ENCODE assay signal across 36 mouse cellular contexts in genomic region chr8:121991611-121992010, GRCm38 (mm10). TPM values are rescaled to one million over a fixed set of nuclear protein-coding genes. Genes with fewer than 3 reads are reported as not detected.
DNase-seq lines count a peak whose midpoint lies in the region; ATAC-seq and TF ChIP-seq lines count a peak whose summit lies in the region.
"Had no signal": no experiment of that assay in that cellular context is flagged by ENCODE, and none has a peak within 500 bp of the region (broad histone marks: within the 10 kb centered on the region; RNA-seq: fewer than 3 reads in every experiment).

No protein-coding gene starts in this region.

- no peaks in the 10 kb centered on the region for H3K27me3 ChIP-seq in limb, embryonic 15.5 days
- no peaks in the 10 kb centered on the region for H3K27me3 ChIP-seq in limb, embryonic 10.5 days (ENCODE audit: low read depth, poor library complexity, severe bottlenecking)
- H3K27me3 ChIP-seq in myocyte (ENCODE audit: control insufficient read depth, insufficient read depth, insufficient read length), result no peaks in the 10 kb centered on the region
- H3K27me3 ChIP-seq in forebrain, embryonic 16.5 days (replicated peaks; ENCODE audit: control insufficient read depth, insufficient read depth, low read length), result no peaks in the 10 kb centered on the region
- H3K27me3 ChIP-seq: CH12.LX; intestine, embryonic 15.5 days; limb, embryonic 13.5 days; liver, embryonic 12.5 days; midbrain, embryonic 15.5 days had no signal

- peak; percentile 34 for DNase-seq in adrenal gland, adult 2 months
- DNase-seq in adrenal gland, postnatal 25 days, result no peak
- DNase-seq in limb, embryonic 10.5 days (ENCODE audit: low spot score), result no peak
- DNase-seq in heart, postnatal 4 days, result no peak
- DNase-seq: cerebellum, adult 18-20 months; cerebellum, postnatal 10 days; forebrain, postnatal 0 days; heart, postnatal 14 days; kidney, adult 2 months; kidney, postnatal 36 days; lung, adult 2 months had no signal

- H3K4me3 ChIP-seq in limb, embryonic 15.5 days, result no peak overlapping the region
- no peak overlapping the region for H3K4me3 ChIP-seq in limb, embryonic 10.5 days
- H3K4me3 ChIP-seq in myocyte, result no peak overlapping the region
- H3K4me3 ChIP-seq in forebrain, embryonic 16.5 days (replicated peaks; ENCODE audit: low read length), result no peak overlapping the region
- H3K4me3 ChIP-seq: forebrain, embryonic 10.5 days; intestine, embryonic 15.5 days; layer of hippocampus, adult 2 months; left cerebral cortex, adult 2 months; limb, embryonic 13.5 days; liver, embryonic 12.5 days; midbrain, embryonic 10.5 days; midbrain, embryonic 15.5 days had no signal

- no peaks in the 10 kb centered on the region for H3K79me2 ChIP-seq in myocyte (ENCODE audit: control insufficient read depth, insufficient read depth)

- H3K4me1 ChIP-seq in limb, embryonic 15.5 days, result 0 out of 2 replicates have a peak, but pooled peaks cover 5% of the 10 kb centered on the region
- no peaks in the 10 kb centered on the region for H3K4me1 ChIP-seq in limb, embryonic 10.5 days
- peaks cover 10% of the 10 kb centered on the region for H3K4me1 ChIP-seq in forebrain, embryonic 16.5 days (replicated peaks; ENCODE audit: control insufficient read depth, insufficient read depth, low read length)
- H3K4me1 ChIP-seq: forebrain, embryonic 10.5 days; intestine, embryonic 15.5 days; limb, embryonic 13.5 days; midbrain, embryonic 10.5 days; midbrain, embryonic 15.5 days had no signal

- no peak overlapping the region for H3ac ChIP-seq in myocyte (ENCODE audit: control insufficient read depth, insufficient read length)

- peaks cover 79% of the 10 kb centered on the region for H3K36me3 ChIP-seq in limb, embryonic 15.5 days
- H3K36me3 ChIP-seq in limb, embryonic 10.5 days, result peaks cover 95% of the 10 kb centered on the region
- H3K36me3 ChIP-seq in myocyte (ENCODE audit: control insufficient read depth, insufficient read depth), result peaks cover 6% of the 10 kb centered on the region
- peaks cover 6% of the 10 kb centered on the region for H3K36me3 ChIP-seq in forebrain, embryonic 16.5 days (ENCODE audit: control insufficient read depth, insufficient read depth)

- ATAC-seq in limb, embryonic 15.5 days (ENCODE audit: insufficient number of reproducible peaks, low FRiP score, low TSS enrichment, low read depth), result no peak
- ATAC-seq in common myeloid progenitor, adult 5-6 weeks (replicated peaks; ENCODE audit: low read depth, poor library complexity, severe bottlenecking), result 0 out of 2 replicates have a peak, but pooled peaks have one; percentile 15
- no peak for ATAC-seq in forebrain, embryonic 16.5 days
- ATAC-seq: forebrain, postnatal 0 days; hindbrain, embryonic 16.5 days; intestine, embryonic 15.5 days; liver, embryonic 12.5 days; midbrain, embryonic 15.5 days had no signal

- no peaks in the 10 kb centered on the region for H3K9me3 ChIP-seq in limb, embryonic 15.5 days
- H3K9me3 ChIP-seq in limb, embryonic 10.5 days (replicated peaks), result no peaks in the 10 kb centered on the region
- H3K9me3 ChIP-seq in forebrain, embryonic 16.5 days (ENCODE audit: control insufficient read depth, low read length), result no peaks in the 10 kb centered on the region
- H3K9me3 ChIP-seq: forebrain, embryonic 10.5 days; intestine, embryonic 15.5 days; limb, embryonic 13.5 days; liver, embryonic 12.5 days; midbrain, embryonic 10.5 days; midbrain, embryonic 15.5 days had no signal

- peak; percentile 31 for TF ChIP-seq POLR2A in myocyte (IDR thresholded peaks at IDR 0.05; ENCODE audit: insufficient read length, low read depth)

- 79% methylated on average over 7 of the region's 7 CpGs for WGBS in limb, embryonic 15.5 days
- 92% methylated on average over 7 of the region's 7 CpGs for WGBS in limb, embryonic 10.5 days
- 87% methylated on average over 7 of the region's 7 CpGs for WGBS in forebrain, embryonic 16.5 days

- no peak overlapping the region for H3K9ac ChIP-seq in limb, embryonic 15.5 days
- H3K9ac ChIP-seq in forebrain, embryonic 16.5 days (replicated peaks; ENCODE audit: low read depth, low read length), result no peak overlapping the region
- H3K9ac ChIP-seq: forebrain, postnatal 0 days; intestine, embryonic 15.5 days; limb, embryonic 13.5 days; liver, embryonic 12.5 days; midbrain, embryonic 15.5 days had no signal

- no peak overlapping the region for H3K4me2 ChIP-seq in limb, embryonic 15.5 days
- peak overlapping the region; percentile 58 for H3K4me2 ChIP-seq in myocyte (ENCODE audit: low read depth)
- no peak overlapping the region for H3K4me2 ChIP-seq in forebrain, embryonic 16.5 days (ENCODE audit: low read length)
- H3K4me2 ChIP-seq: intestine, embryonic 15.5 days; limb, embryonic 13.5 days; liver, embryonic 12.5 days; midbrain, embryonic 15.5 days had no signal

- H3K27ac ChIP-seq in limb, embryonic 15.5 days, result 0 out of 2 replicates have a peak overlapping the region, but pooled peaks have one; percentile 17
- no peak overlapping the region for H3K27ac ChIP-seq in limb, embryonic 10.5 days
- no peak overlapping the region for H3K27ac ChIP-seq in forebrain, embryonic 16.5 days (ENCODE audit: low read length)
- H3K27ac ChIP-seq: forebrain, embryonic 10.5 days; intestine, embryonic 15.5 days; layer of hippocampus, adult 2 months; left cerebral cortex, adult 2 months; limb, embryonic 13.5 days; liver, embryonic 12.5 days; midbrain, embryonic 10.5 days; midbrain, embryonic 15.5 days had no signal

TF ChIP-seq in myocyte, 11 proteins besides CTCF, POLR2A, EP300 and RAD21:
- no peak for TF ChIP-seq MAX (IDR thresholded peaks at IDR 0.05; ENCODE audit: low read depth)
- peak; percentile 90 for TF ChIP-seq TCF12 (IDR thresholded peaks at IDR 0.05; ENCODE audit: insufficient read depth, poor library complexity, severe bottlenecking)
- TF ChIP-seq E2F4 (IDR thresholded peaks at IDR 0.05; ENCODE audit: insufficient read depth), result no peak
- peak; percentile 98 for TF ChIP-seq TCF3 (IDR thresholded peaks at IDR 0.05; ENCODE audit: insufficient read length, low read depth)
- TF ChIP-seq MYOG (IDR thresholded peaks at IDR 0.05; ENCODE audit: control insufficient read depth in 1 of 3, insufficient read depth in 1 of 3, insufficient read length in 2 of 3, low read depth in 2 of 3), result peak; percentile 96 to 100 (median 97)
- TF ChIP-seq SRF (IDR thresholded peaks at IDR 0.05; ENCODE audit: control insufficient read depth, insufficient read length, low read depth), result no peak
- no peak for TF ChIP-seq USF1 (IDR thresholded peaks at IDR 0.05; ENCODE audit: low read depth)
- TF ChIP-seq REST (IDR thresholded peaks at IDR 0.05; ENCODE audit: insufficient read depth, insufficient read length), result no peak
- TF ChIP-seq POLR2AphosphoS2 (IDR thresholded peaks at IDR 0.05; ENCODE audit: insufficient read length, low read depth), result peak; percentile 41
- peak; percentile 89 to 100 (median 100) for TF ChIP-seq MYOD1 (IDR thresholded peaks at IDR 0.05; ENCODE audit: control insufficient read depth in 1 of 3, insufficient read length in 2 of 3, low read depth in 2 of 3)
- no peak for TF ChIP-seq CEBPB (IDR thresholded peaks at IDR 0.05; ENCODE audit: insufficient read depth, poor library complexity, severe bottlenecking)

RNA-seq across cellular contexts. Expression of gene Banp, which starts 42.1 kb away (rescaled TPM):
- total RNA-seq in adrenal gland, adult 2 months (2021), result 10 to 100 TPM; 16.3 to 52.3 TPM
- 72.5 and 72.6 TPM in 2 replicates for polyA plus RNA-seq in adrenal gland, adult 2 months (2012; rRNA removed)
- total RNA-seq in adrenal gland, postnatal 25 days (2021), result 33.2 and 35.7 TPM in 2 replicates
- 42.3 and 44.8 TPM in 2 replicates for polyA plus RNA-seq in limb, embryonic 15.5 days (2015; fragmentation: Nextera tagmentation; extraction: Ambion mirVana)
- 55.4 and 60.0 TPM in 2 replicates for polyA plus RNA-seq in limb, embryonic 10.5 days (2016; fragmentation: Nextera tagmentation; extraction: Ambion mirVana)
- 13.4 and 25.0 TPM in 2 replicates for total RNA-seq in common myeloid progenitor, adult 5-6 weeks (2017)
- polyA plus RNA-seq in myocyte (2012; fragmentation: generic; extraction: Trizol), result 30.3 TPM
- polyA plus RNA-seq in forebrain, embryonic 16.5 days (2015; fragmentation: Nextera tagmentation; extraction: Ambion mirVana), result 68.4 and 69.9 TPM in 2 replicates
- total RNA-seq in heart, postnatal 4 days (2021), result 10 to 100 TPM in 1 of 2 experiments, 1 to 10 TPM in 1; 9.1 to 10.3 TPM

RNA-seq across cellular contexts. Expression of gene Car5a, which starts 46.9 kb away (rescaled TPM):
- under 1 TPM in 1 of 2 experiments, not detected in 1; 0.69 TPM for total RNA-seq in adrenal gland, adult 2 months (2021)
- polyA plus RNA-seq in adrenal gland, adult 2 months (2012; rRNA removed), result 0.12 TPM in 1 of 2 replicates, not detected in the other
- total RNA-seq in adrenal gland, postnatal 25 days (2021), result 1.6 TPM in 1 of 2 replicates, not detected in the other
- 0.17 TPM in 1 of 2 replicates, not detected in the other for polyA plus RNA-seq in limb, embryonic 15.5 days (2015; fragmentation: Nextera tagmentation; extraction: Ambion mirVana)
- polyA plus RNA-seq in limb, embryonic 10.5 days (2016; fragmentation: Nextera tagmentation; extraction: Ambion mirVana), result 0.20 TPM in 1 of 2 replicates, not detected in the other
- not detected in 2 replicates for total RNA-seq in common myeloid progenitor, adult 5-6 weeks (2017)
- polyA plus RNA-seq in myocyte (2012; fragmentation: generic; extraction: Trizol), result not detected
- 0.50 and 0.72 TPM in 2 replicates for polyA plus RNA-seq in forebrain, embryonic 16.5 days (2015; fragmentation: Nextera tagmentation; extraction: Ambion mirVana)
- total RNA-seq in heart, postnatal 4 days (2021), result not detected
- total RNA-seq: adrenal gland, postnatal 36 days; forebrain, postnatal 0 days; granulocyte monocyte progenitor cell, adult 5-6 weeks; heart, postnatal 14 days; layer of hippocampus, adult 2 months; layer of hippocampus, postnatal 14 days; left cerebral cortex, adult 2 months; left cerebral cortex, postnatal 25 days; neutrophil, adult 5-6 weeks had no signal
- polyA plus RNA-seq: embryonic facial prominence, embryonic 11.5 days; forebrain, embryonic 10.5 days; heart, embryonic 14.5 days; hindbrain, embryonic 11.5 days; kidney, embryonic 16.5 days; limb, embryonic 13.5 days; neural tube, embryonic 11.5 days; urinary bladder, adult 2 months had no signal
